10 mouse cellular contexts compared by ENCODE assay signal in genomic region chr3:66262319-66262718, GRCm38 (mm10). TPM values are rescaled to one million over a fixed set of nuclear protein-coding genes. Genes with fewer than 3 reads are reported as not detected.
DNase-seq lines count a peak whose midpoint lies in the region; ATAC-seq and TF ChIP-seq lines count a peak whose summit lies in the region.
"Had no signal": no experiment of that assay in that cellular context is flagged by ENCODE, and none has a peak within 500 bp of the region (broad histone marks: within the 10 kb centered on the region; RNA-seq: fewer than 3 reads in every experiment).

No protein-coding gene starts in this region.

- TF ChIP-seq EP300 in liver, postnatal 0 days (IDR thresholded peaks at IDR 0.05; ENCODE audit: low read depth), result no peak

- no peak for ATAC-seq in liver, postnatal 0 days
- no peak for ATAC-seq in liver, embryonic 11.5 days (replicated peaks; ENCODE audit: low FRiP score)
- ATAC-seq in embryonic facial prominence, embryonic 14.5 days (ENCODE audit: low read depth), result no peak
- ATAC-seq in inflammation-experienced regulatory T-cells, adult 6 months, result no peak

- no peaks in the 10 kb centered on the region for H3K4me1 ChIP-seq in liver, postnatal 0 days (ENCODE audit: insufficient read depth)
- no peaks in the 10 kb centered on the region for H3K4me1 ChIP-seq in liver, embryonic 11.5 days (replicated peaks; ENCODE audit: control insufficient read depth, insufficient read depth, low read length)
- no peaks in the 10 kb centered on the region for H3K4me1 ChIP-seq in embryonic facial prominence, embryonic 14.5 days (ENCODE audit: control insufficient read depth, insufficient read depth, low read length)
- H3K4me1 ChIP-seq: limb, embryonic 13.5 days had no signal

- peak; percentile 52 for TF ChIP-seq CTCF in liver, postnatal 0 days (IDR thresholded peaks at IDR 0.05; ENCODE audit: low read depth)

- no peak overlapping the region for H3K4me2 ChIP-seq in liver, postnatal 0 days (ENCODE audit: low read depth, low read length)
- no peak overlapping the region for H3K4me2 ChIP-seq in liver, embryonic 11.5 days
- H3K4me2 ChIP-seq in embryonic facial prominence, embryonic 14.5 days (ENCODE audit: low read depth, low read length), result no peak overlapping the region
- H3K4me2 ChIP-seq: limb, embryonic 13.5 days had no signal

- no peaks in the 10 kb centered on the region for H3K27me3 ChIP-seq in liver, postnatal 0 days (ENCODE audit: insufficient read depth, low read length)
- H3K27me3 ChIP-seq in liver, embryonic 11.5 days (replicated peaks; ENCODE audit: control insufficient read depth, insufficient read depth, low read length), result no peaks in the 10 kb centered on the region
- H3K27me3 ChIP-seq in embryonic facial prominence, embryonic 14.5 days (replicated peaks; ENCODE audit: control insufficient read depth, insufficient read depth, low read length), result no peaks in the 10 kb centered on the region
- H3K27me3 ChIP-seq: limb, embryonic 13.5 days had no signal

- peak; percentile 36 to 41 for DNase-seq in cerebellum, postnatal 14 days
- no peak for DNase-seq in cerebellum, adult 8-10 months
- peak; percentile 15 for DNase-seq in liver, postnatal 0 days
- DNase-seq in liver, embryonic 11.5 days (ENCODE audit: low spot score), result no peak
- peak; percentile 29 for DNase-seq in embryonic facial prominence, embryonic 14.5 days (ENCODE audit: low spot score)
- peak; percentile 52 for DNase-seq in lung, postnatal 36 days
- DNase-seq in layer of hippocampus, postnatal 36 days, result no peak

- no peaks in the 10 kb centered on the region for H3K36me3 ChIP-seq in liver, postnatal 0 days (replicated peaks; ENCODE audit: insufficient read depth, low read length)
- H3K36me3 ChIP-seq in liver, embryonic 11.5 days (ENCODE audit: control insufficient read depth, insufficient read depth, low read length), result no peaks in the 10 kb centered on the region
- no peaks in the 10 kb centered on the region for H3K36me3 ChIP-seq in embryonic facial prominence, embryonic 14.5 days (ENCODE audit: control insufficient read depth, insufficient read depth, low read length)
- H3K36me3 ChIP-seq: limb, embryonic 13.5 days had no signal

- H3K9me3 ChIP-seq in liver, postnatal 0 days (ENCODE audit: low read length), result no peaks in the 10 kb centered on the region
- H3K9me3 ChIP-seq in liver, embryonic 11.5 days (ENCODE audit: control insufficient read depth, low read length), result no peaks in the 10 kb centered on the region
- H3K9me3 ChIP-seq in embryonic facial prominence, embryonic 14.5 days (ENCODE audit: control insufficient read depth, low read length), result no peaks in the 10 kb centered on the region
- H3K9me3 ChIP-seq: limb, embryonic 13.5 days had no signal

- H3K27ac ChIP-seq in liver, postnatal 0 days (ENCODE audit: low read depth), result no peak overlapping the region
- no peak overlapping the region for H3K27ac ChIP-seq in liver, embryonic 11.5 days (ENCODE audit: low read depth, low read length)
- no peak overlapping the region for H3K27ac ChIP-seq in embryonic facial prominence, embryonic 14.5 days (replicated peaks; ENCODE audit: low read depth, low read length)
- H3K27ac ChIP-seq: limb, embryonic 13.5 days had no signal

- WGBS in liver, postnatal 0 days (ENCODE audit: insufficient replicate concordance), result 32% methylated on average over 5 of the region's 5 CpGs
- 28% methylated on average over 5 of the region's 5 CpGs for WGBS in liver, embryonic 11.5 days
- 39% methylated on average over 5 of the region's 5 CpGs for WGBS in embryonic facial prominence, embryonic 14.5 days

- H3K4me3 ChIP-seq in liver, postnatal 0 days (ENCODE audit: low read depth, low read length), result no peak overlapping the region
- H3K4me3 ChIP-seq in liver, embryonic 11.5 days (ENCODE audit: low read depth, low read length), result no peak overlapping the region
- H3K4me3 ChIP-seq in embryonic facial prominence, embryonic 14.5 days (ENCODE audit: low read depth, low read length), result no peak overlapping the region
- H3K4me3 ChIP-seq: limb, embryonic 13.5 days had no signal

- no peak overlapping the region for H3K9ac ChIP-seq in liver, postnatal 0 days (replicated peaks)
- no peak overlapping the region for H3K9ac ChIP-seq in liver, embryonic 11.5 days (ENCODE audit: low read depth, low read length)
- H3K9ac ChIP-seq in embryonic facial prominence, embryonic 14.5 days (ENCODE audit: low read depth, low read length), result no peak overlapping the region
- H3K9ac ChIP-seq: limb, embryonic 13.5 days had no signal

RNA-seq across cellular contexts. Expression of gene Veph1, which starts 34.3 kb away (rescaled TPM):
- 0.12 TPM in 1 of 2 replicates, not detected in the other for polyA plus RNA-seq in liver, postnatal 0 days (2015; fragmentation: Nextera tagmentation; extraction: Ambion mirVana)
- polyA plus RNA-seq in liver, embryonic 11.5 days (2014; fragmentation: Nextera tagmentation; extraction: Ambion mirVana), result 0.04 and 0.14 TPM in 2 replicates
- 3.0 and 5.5 TPM in 2 replicates for polyA plus RNA-seq in embryonic facial prominence, embryonic 14.5 days (2014; fragmentation: Nextera tagmentation; extraction: Ambion mirVana)
- total RNA-seq in layer of hippocampus, postnatal 36 days (2021), result under 1 TPM; 0.35 to 0.48 TPM
- not detected for polyA plus RNA-seq in inflammation-experienced regulatory T-cells, adult 6 months (2017; shearing (Covaris generic))
- total RNA-seq: common myeloid progenitor, adult 5-6 weeks had no signal

RNA-seq across cellular contexts. Expression of gene Ptx3, which starts 42.6 kb away (rescaled TPM):
- 0.06 and 0.07 TPM in 2 replicates for polyA plus RNA-seq in liver, postnatal 0 days (2015; fragmentation: Nextera tagmentation; extraction: Ambion mirVana)
- 1.6 and 1.8 TPM in 2 replicates for polyA plus RNA-seq in liver, embryonic 11.5 days (2014; fragmentation: Nextera tagmentation; extraction: Ambion mirVana)
- 26.1 and 28.9 TPM in 2 replicates for polyA plus RNA-seq in embryonic facial prominence, embryonic 14.5 days (2014; fragmentation: Nextera tagmentation; extraction: Ambion mirVana)
- 1 to 10 TPM; 1.9 to 2.4 TPM for total RNA-seq in layer of hippocampus, postnatal 36 days (2021)
- not detected for polyA plus RNA-seq in inflammation-experienced regulatory T-cells, adult 6 months (2017; shearing (Covaris generic))
- total RNA-seq: common myeloid progenitor, adult 5-6 weeks had no signal

Comparison
In these comparisons a context has a peak if more than half of its experiments do, and no peak if none do; other contexts are left out.
1. DNase-seq: peak in cerebellum, postnatal 14 days (2 of 2), liver, postnatal 0 days (single experiment), embryonic facial prominence, embryonic 14.5 days (single experiment) and lung, postnatal 36 days (single experiment); none in cerebellum, adult 8-10 months (single experiment), liver, embryonic 11.5 days (single experiment) and layer of hippocampus, postnatal 36 days (0 of 2).